In genomic region chr19:22303952-22304655, GRCm38 (mm10) we compare ENCODE assay signal across 7 mouse cellular contexts.
DNase-seq lines count a peak whose midpoint lies in the region; ATAC-seq and TF ChIP-seq lines count a peak whose summit lies in the region.

No protein-coding gene starts in this region.

- DNase-seq in adrenal gland, postnatal 4 days (ENCODE audit: low spot score in 2 of 2), result peak; percentile 14 to 60
- DNase-seq in embryonic facial prominence, embryonic 14.5 days (ENCODE audit: low spot score), result peak; percentile 94
- DNase-seq in heart, adult 9 months (ENCODE audit: low spot score in 2 of 2), result peak; percentile 23 to 58
- DNase-seq in kidney, adult 8-10 months, result peak; percentile 41 to 83
- peak; percentile 93 for DNase-seq in limb, embryonic 11.5 days (ENCODE audit: low spot score)
- DNase-seq in spleen, adult 2 months (ENCODE audit: low read depth in 1 of 2, low spot score in 2 of 2), result peak; percentile 21 to 54

- no peaks in the 10 kb centered on the region for H3K36me3 ChIP-seq in embryonic facial prominence, embryonic 14.5 days (ENCODE audit: control insufficient read depth, insufficient read depth, low read length)
- H3K36me3 ChIP-seq in limb, embryonic 11.5 days (ENCODE audit: control insufficient read depth, insufficient read depth, low read length), result no peaks in the 10 kb centered on the region
- no peaks in the 10 kb centered on the region for H3K36me3 ChIP-seq in midbrain, embryonic 13.5 days
- H3K36me3 ChIP-seq in spleen, adult 2 months (ENCODE audit: control insufficient read depth, insufficient read depth, low read length), result no peaks in the 10 kb centered on the region

- no peak for TF ChIP-seq POLR2A in spleen, adult 2 months (IDR thresholded peaks at IDR 0.05; ENCODE audit: low read depth, low read length)

- H3K27me3 ChIP-seq in embryonic facial prominence, embryonic 14.5 days (replicated peaks; ENCODE audit: control insufficient read depth, insufficient read depth, low read length), result no peaks in the 10 kb centered on the region
- H3K27me3 ChIP-seq in limb, embryonic 11.5 days (ENCODE audit: control insufficient read depth, insufficient read depth, low read length), result no peaks in the 10 kb centered on the region
- no peaks in the 10 kb centered on the region for H3K27me3 ChIP-seq in midbrain, embryonic 13.5 days
- H3K27me3 ChIP-seq in spleen, adult 2 months (ENCODE audit: control insufficient read depth, insufficient read depth, low read length), result no peaks in the 10 kb centered on the region

- peak; percentile 79 for ATAC-seq in embryonic facial prominence, embryonic 14.5 days (ENCODE audit: low read depth)
- no peak; the same call in 1 of the 2 replicates for ATAC-seq in limb, embryonic 11.5 days (ENCODE audit: insufficient number of reproducible peaks, low FRiP score, low TSS enrichment, low read depth)
- ATAC-seq in midbrain, embryonic 13.5 days, result peak; percentile 84

- peak overlapping the region; percentile 47 for H3K9ac ChIP-seq in embryonic facial prominence, embryonic 14.5 days (ENCODE audit: low read depth, low read length)
- H3K9ac ChIP-seq in limb, embryonic 11.5 days (ENCODE audit: low read length), result no peak overlapping the region
- 0 out of 2 replicates have a peak overlapping the region, but pooled peaks have one; percentile 28 for H3K9ac ChIP-seq in midbrain, embryonic 13.5 days (replicated peaks)

- H3K27ac ChIP-seq in embryonic facial prominence, embryonic 14.5 days (replicated peaks; ENCODE audit: low read depth, low read length), result no peak overlapping the region
- no peak overlapping the region for H3K27ac ChIP-seq in limb, embryonic 11.5 days (replicated peaks; ENCODE audit: low read depth, low read length)
- H3K27ac ChIP-seq in midbrain, embryonic 13.5 days, result peak overlapping the region; percentile 44; the same call in 1 of the 2 replicates
- no peak overlapping the region for H3K27ac ChIP-seq in spleen, adult 2 months (ENCODE audit: insufficient read depth, low read length)

- peak overlapping the region; percentile 26 for H3K4me3 ChIP-seq in embryonic facial prominence, embryonic 14.5 days (ENCODE audit: low read depth, low read length)
- 0 out of 2 replicates have a peak overlapping the region, but pooled peaks have one; percentile 14 for H3K4me3 ChIP-seq in limb, embryonic 11.5 days (ENCODE audit: low read depth, low read length)
- H3K4me3 ChIP-seq in midbrain, embryonic 13.5 days (replicated peaks), result peak overlapping the region; percentile 30
- H3K4me3 ChIP-seq in spleen, adult 2 months (ENCODE audit: extremely low read depth, insufficient read depth, insufficient read length), result no peak overlapping the region

- no peaks in the 10 kb centered on the region for H3K9me3 ChIP-seq in embryonic facial prominence, embryonic 14.5 days (ENCODE audit: control insufficient read depth, low read length)
- no peaks in the 10 kb centered on the region for H3K9me3 ChIP-seq in limb, embryonic 11.5 days (ENCODE audit: control insufficient read depth, low read length)
- no peaks in the 10 kb centered on the region for H3K9me3 ChIP-seq in midbrain, embryonic 13.5 days

- TF ChIP-seq CTCF in spleen, adult 2 months (IDR thresholded peaks at IDR 0.05; ENCODE audit: extremely low read depth, insufficient read depth, insufficient read length, insufficient replicate concordance), result no peak

- no peaks in the 10 kb centered on the region for H3K4me1 ChIP-seq in embryonic facial prominence, embryonic 14.5 days (ENCODE audit: control insufficient read depth, insufficient read depth, low read length)
- 0 out of 2 replicates have a peak, but pooled peaks cover 2% of the 10 kb centered on the region for H3K4me1 ChIP-seq in limb, embryonic 11.5 days (ENCODE audit: control insufficient read depth, insufficient read depth, low read length)
- H3K4me1 ChIP-seq in midbrain, embryonic 13.5 days (replicated peaks), result peaks cover 13% of the 10 kb centered on the region
- H3K4me1 ChIP-seq in spleen, adult 2 months (ENCODE audit: control insufficient read depth, insufficient read depth, insufficient read length), result no peaks in the 10 kb centered on the region

- H3K4me2 ChIP-seq in embryonic facial prominence, embryonic 14.5 days (ENCODE audit: low read depth, low read length), result peak overlapping the region; percentile 53
- peak overlapping the region; percentile 39; the same call in 1 of the 2 replicates for H3K4me2 ChIP-seq in limb, embryonic 11.5 days (ENCODE audit: low read depth, severe bottlenecking)
- peak overlapping the region; percentile 56 for H3K4me2 ChIP-seq in midbrain, embryonic 13.5 days (replicated peaks)

- WGBS in embryonic facial prominence, embryonic 14.5 days, result 3% methylated on average over 16 of the region's 18 CpGs
- WGBS in limb, embryonic 11.5 days, result 4% methylated on average over 16 of the region's 18 CpGs
- WGBS in midbrain, embryonic 13.5 days, result 3% methylated on average over 16 of the region's 18 CpGs
- WGBS in spleen, adult 2 months, result 17% methylated on average over 17 of the region's 18 CpGs

Comparison
In these comparisons a context has a peak if more than half of its experiments do, and no peak if none do; other contexts are left out.
1. DNase-seq: peak in every context shown above with its lines; median percentile 94 in embryonic facial prominence, embryonic 14.5 days; 93 in limb, embryonic 11.5 days; 62 in kidney, adult 8-10 months; 40 in heart, adult 9 months; 38 in spleen, adult 2 months; 37 in adrenal gland, postnatal 4 days.